Mouse (Mus musculus): ENCODE measurements at regions not wholly inside any gene's neighbourhood (a gene's known extent, or its start where the extent isn't known, plus 50 kb on each side); places are given as distances from the start of the nearest gene placed in this dataset.

GRCm38 (mm10) chr1:167163486-167163885, 121.6 kb downstream of the Uck2 start:
- intact Hi-C loops (cut with DNase I), result no loop called here
- peak; percentile 9 to 12 for DNase-seq

DNA sequence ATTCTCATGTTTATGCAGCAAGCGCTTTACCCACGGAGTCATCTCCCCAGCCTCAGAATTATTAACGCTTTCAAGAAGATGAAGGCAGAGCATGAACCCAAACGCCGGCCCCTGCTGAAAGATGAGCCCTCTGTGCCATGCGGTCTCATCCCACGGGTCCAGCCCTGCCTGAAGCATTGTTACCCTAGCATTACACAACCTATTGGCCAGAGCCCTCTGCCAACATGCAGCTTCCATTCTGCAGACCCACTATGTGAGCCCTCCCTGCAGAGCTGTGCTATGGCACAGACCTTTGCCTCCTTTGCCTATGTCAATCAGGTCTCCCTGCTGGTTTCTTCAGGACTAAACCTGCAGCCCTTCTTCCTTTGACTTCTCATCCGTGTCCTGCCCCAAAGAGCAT, 122.6 kb downstream of the Uck2 start:
- intact Hi-C loops (cut with DNase I), result no loop called here
- DNase-seq, result no peak

DNA sequence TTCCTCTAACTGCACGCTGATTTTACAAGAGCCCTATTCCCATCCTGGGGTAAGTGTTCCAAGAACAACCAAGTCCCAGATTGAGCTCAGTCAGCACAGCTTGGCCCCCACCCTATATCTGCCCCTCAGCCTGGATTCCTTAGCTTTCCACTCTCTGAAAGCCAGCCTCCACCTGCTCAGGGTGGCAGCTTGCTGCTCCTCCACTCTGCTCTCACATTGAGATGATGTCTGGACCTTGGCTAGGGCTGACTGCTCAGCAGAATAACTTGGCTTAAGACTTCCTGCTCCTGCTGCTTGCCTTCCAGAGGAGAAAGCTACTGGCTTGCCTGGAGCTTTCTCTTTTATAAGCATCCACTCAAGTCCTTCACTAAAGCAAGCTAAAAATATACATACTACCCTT, 125.6 kb downstream of the Uck2 start:
- intact Hi-C loops (cut with DNase I), result no loop called here
- no peak for DNase-seq

GRCm38 (mm10) chr1:167152442-167152841, 132.7 kb downstream of the Uck2 start:
- DNase-seq, result no peak
- intact Hi-C loops (cut with DNase I), result no loop called here

GRCm38 (mm10) chr1:167144335-167144734, 140.8 kb downstream of the Uck2 start:
- no peak for DNase-seq
- intact Hi-C loops (cut with DNase I), result no loop called here

GRCm38 (mm10) chr1:167143797-167144196, 141.3 kb downstream of the Uck2 start:
- DNase-seq, result no peak

More at GRCm38 (mm10) chr1:167143797-167144196, 141.3 kb downstream of the Uck2 start:
- intact Hi-C loops (cut with DNase I), result no loop called here

All from heart, postnatal 14 days (tissue).